Mouse (Mus musculus): ENCODE results near the gene Btbd35f25. TPM values are rescaled to one million over a fixed set of nuclear protein-coding genes. Genes with fewer than 3 reads are reported as not detected.
"Not testable (repeated sequence)": the region's sequence is repeated elsewhere in the genome, so short reads cannot be mapped to it uniquely, and the experiment has no call there.

Btbd35f25 gene
- total RNA-seq (2015) (not detected in 2 replicates), total RNA-seq (2017) (not detected in 2 replicates)

DNA sequence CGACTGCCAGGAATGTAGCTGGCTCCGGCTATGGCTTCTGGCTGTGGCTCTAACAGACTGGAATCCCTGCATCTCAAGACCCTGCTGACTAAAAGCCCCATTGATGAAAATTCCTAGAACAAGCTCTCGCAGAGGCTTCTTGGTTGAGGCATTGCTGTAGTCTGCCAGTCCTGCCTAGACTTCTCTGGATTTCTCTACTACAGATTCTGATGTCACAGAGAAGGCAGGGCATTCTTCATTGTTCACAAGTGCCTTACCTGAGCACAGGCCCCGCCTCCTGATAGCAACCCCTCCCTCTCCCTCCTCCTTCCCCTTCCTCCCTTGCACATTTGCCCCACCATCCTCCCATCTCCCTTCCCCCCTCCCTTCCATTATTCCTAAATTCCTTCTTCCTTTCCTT, at the start of gene Btbd35f25:
Gene Btbd35f25, minus strand, starts transcription at position 101 of the 400 bp plus-strand sequence.
- ATAC-seq (replicated peaks; ENCODE audit: poor library complexity), result not testable (repeated sequence)

DNA sequence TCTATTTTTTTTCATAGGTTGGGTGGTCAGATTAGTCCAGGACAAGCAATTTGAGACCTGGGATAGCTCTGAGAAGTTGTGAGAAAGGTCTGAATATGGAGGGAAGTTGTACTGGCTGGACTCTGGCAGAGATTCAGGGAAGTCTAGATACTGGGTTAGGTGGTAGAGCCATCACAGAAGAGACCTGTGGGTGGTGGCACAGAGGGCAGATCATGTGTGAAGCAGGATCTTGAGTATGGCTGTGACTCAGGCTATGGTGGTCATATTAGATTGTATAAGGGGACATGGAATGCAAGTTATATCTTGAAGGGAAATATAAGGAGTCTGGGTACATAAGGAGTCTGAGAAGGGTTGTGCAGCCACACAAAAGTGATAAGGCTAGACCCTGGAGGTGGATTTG, 49.3 kb upstream of the Btbd35f25 start:
- ATAC-seq (replicated peaks; ENCODE audit: poor library complexity), result no peak

DNA sequence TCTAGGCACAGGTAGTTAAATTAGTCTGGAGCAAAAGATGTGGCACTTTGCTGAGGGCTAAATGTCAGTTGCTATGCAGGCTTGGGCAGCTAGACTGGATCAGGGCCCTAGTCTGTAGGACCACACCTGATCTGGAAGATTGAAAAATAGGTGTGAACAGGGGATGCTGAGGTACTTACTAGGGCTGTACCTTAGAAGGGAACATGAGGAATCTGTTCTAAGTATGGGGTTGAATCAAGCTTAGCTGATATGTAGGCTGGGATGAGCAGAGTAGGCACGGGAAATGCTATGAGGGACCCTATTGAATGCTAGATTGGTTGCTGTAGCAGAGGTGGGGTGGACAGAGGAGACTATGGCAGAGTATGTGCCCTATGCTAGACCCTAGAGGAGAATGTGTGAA, 47.0 kb upstream of the Btbd35f25 start:
- no peak for ATAC-seq (replicated peaks; ENCODE audit: poor library complexity)

DNA sequence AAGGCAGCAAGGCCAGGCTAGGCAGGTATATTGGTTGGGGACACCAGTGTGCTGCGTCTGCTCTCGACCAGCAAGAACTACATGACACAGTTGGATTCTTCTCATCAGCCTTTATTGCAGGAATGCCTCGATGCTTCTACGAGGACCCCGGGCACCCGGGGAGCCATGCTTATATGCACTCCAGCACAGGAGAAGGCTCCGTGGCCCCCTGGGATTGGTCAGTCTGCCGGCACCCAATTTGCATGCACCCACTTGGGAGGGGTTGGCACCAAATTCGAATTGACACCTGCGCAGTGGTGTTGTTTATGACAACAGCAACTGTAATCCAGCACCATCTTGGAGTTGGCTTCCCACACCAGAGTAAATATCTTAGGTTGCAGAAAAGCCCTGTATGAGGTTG, 28.1 kb upstream of the Btbd35f25 start:
- ATAC-seq (replicated peaks; ENCODE audit: poor library complexity), result no peak

DNA sequence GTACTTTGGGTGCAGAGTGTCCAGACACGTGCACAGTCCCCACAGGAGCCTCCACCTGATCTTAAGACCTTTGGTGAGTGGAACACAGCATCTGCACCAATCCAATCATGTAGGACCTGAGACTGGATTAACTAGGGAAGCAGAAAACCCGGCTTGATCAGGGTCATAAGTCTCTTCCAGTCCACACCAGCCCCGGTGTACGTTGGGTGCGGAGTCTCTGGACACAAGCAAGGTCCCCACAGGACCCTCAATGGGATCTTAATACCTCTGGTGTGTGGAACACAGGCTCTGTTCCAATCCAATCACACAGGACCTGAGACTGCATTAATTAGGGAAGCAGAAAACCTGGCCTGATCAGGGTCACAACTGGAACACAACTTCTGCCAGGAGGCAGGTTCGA, 20.0 kb upstream of the Btbd35f25 start:
- no peak for ATAC-seq (replicated peaks; ENCODE audit: poor library complexity)

Other genes with a start within 250 kb of the Btbd35f25 start
- gene Gm21883, start 142.9 kb downstream of the Btbd35f25 start, total RNA-seq (2015), result not detected in 2 replicates
- not detected in 2 replicates for gene Gm21883, start 142.9 kb downstream of the Btbd35f25 start, total RNA-seq (2017)
- not detected in 2 replicates for gene Spin2e, start 98.2 kb downstream of the Btbd35f25 start, total RNA-seq (2015)
- not detected in 2 replicates for gene Spin2e, start 98.2 kb downstream of the Btbd35f25 start, total RNA-seq (2017)
- gene Gm21637, start 244.9 kb upstream of the Btbd35f25 start, total RNA-seq (2015), result not detected in 2 replicates
- gene Gm21637, start 244.9 kb upstream of the Btbd35f25 start, total RNA-seq (2017), result not detected in 2 replicates

Measured in megakaryocyte progenitor cell, adult 5-6 weeks (primary cell).